Mouse (Mus musculus) liver, postnatal 0 days (tissue): ENCODE results near the gene Pik3cd.

Experiments used
- CTCF ChIP-seq: sonication (generic); IDR thresholded peaks from 2 replicates; pipeline ENCODE4 v1.5.1; 2016; ENCODE audit warnings: antibody characterized with exemption, low read depth
- EP300 ChIP-seq: IDR thresholded peaks from 2 replicates; pipeline ENCODE4 v1.6.1; 2016; ENCODE audit warnings: antibody characterized with exemption, low read depth, mild to moderate bottlenecking

DNA sequence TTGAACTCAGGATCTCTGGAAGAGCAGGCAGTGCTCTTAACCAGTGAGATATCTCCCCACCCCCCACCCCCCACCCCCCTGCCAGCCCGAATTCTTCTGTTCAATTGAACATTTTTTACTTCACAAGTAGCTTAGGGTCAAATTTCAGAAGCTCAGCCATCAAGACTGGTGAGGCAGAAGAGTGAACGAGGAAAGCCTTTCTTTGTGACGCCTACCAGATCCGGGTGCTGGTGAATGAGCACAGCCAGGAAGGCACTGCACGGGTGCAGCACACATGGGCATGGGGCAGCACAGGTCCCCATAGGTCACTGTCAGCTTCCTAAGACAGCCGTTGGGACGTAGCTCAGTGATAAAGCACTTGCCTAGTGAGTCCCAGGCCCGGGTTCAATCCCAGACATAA is 82.4 kb downstream of the Pik3cd start:
- no peak for TF ChIP-seq CTCF
- TF ChIP-seq EP300: no peak
